Mouse (Mus musculus) spleen, postnatal 36 days (tissue): ENCODE measurements around the gene Abhd16a.

Source experiments
- DNase-seq, 2 experiments: peaks; one replicate each; pipeline ENCODE4 v3.0.0; 2022; ENCODE audit warnings: low spot score in 2 of 2, mixed read lengths in 1 of 2

Gene Abhd16a

GRCm38 (mm10) chr17:35060071-35060470 is 29.0 kb upstream of the Abhd16a start:
- DNase-seq = no peak

- no peak for DNase-seq
These were observed 28.2 kb upstream of the Abhd16a start for GRCm38 (mm10) chr17:35060737-35061297.

- no peak for DNase-seq
These were observed 27.8 kb upstream of the Abhd16a start for GRCm38 (mm10) chr17:35061299-35061698.

GRCm38 (mm10) chr17:35063466-35063865 is 25.6 kb upstream of the Abhd16a start:
- no peak for DNase-seq

GRCm38 (mm10) chr17:35064378-35064877 is 24.6 kb upstream of the Abhd16a start:
- DNase-seq = no peak

- DNase-seq = peak; percentile 35 to 37
These were observed 23.8 kb upstream of the Abhd16a start, which contains the start of gene Ly6g6c for GRCm38 (mm10) chr17:35064951-35065947. Gene Ly6g6c (plus strand): TSS chr17:35065388.

GRCm38 (mm10) chr17:35066084-35066483 is 23.0 kb upstream of the Abhd16a start, which contains the start of gene Mpig6b:
Gene Mpig6b (minus strand): TSS chr17:35066184.
- DNase-seq = no peak

GRCm38 (mm10) chr17:35068213-35068914 is 20.7 kb upstream of the Abhd16a start:
- DNase-seq = no peak

GRCm38 (mm10) chr17:35070556-35071229 is 18.4 kb upstream of the Abhd16a start:
- DNase-seq = no peak

- DNase-seq = no peak
These were observed 17.6 kb upstream of the Abhd16a start for GRCm38 (mm10) chr17:35071454-35071853.

GRCm38 (mm10) chr17:35074097-35074496 is 15.0 kb upstream of the Abhd16a start:
- DNase-seq = no peak

- DNase-seq = no peak
These were observed 12.4 kb upstream of the Abhd16a start, which contains the start of gene Ly6g6e for GRCm38 (mm10) chr17:35076507-35077176. Gene Ly6g6e (plus strand): TSS chr17:35076902.

GRCm38 (mm10) chr17:35077285-35077684 is 11.8 kb upstream of the Abhd16a start:
- DNase-seq = no peak

- peak in 1 of 2 experiments; percentile 26 for DNase-seq
These were observed 11.3 kb upstream of the Abhd16a start, which contains the start of gene Ly6g6d for GRCm38 (mm10) chr17:35077786-35078233. Gene Ly6g6d (minus strand): TSS chr17:35078065.

GRCm38 (mm10) chr17:35079778-35080177 is 9.3 kb upstream of the Abhd16a start:
- DNase-seq = peak; percentile 20 to 41

- no peak for DNase-seq
These were observed 8.8 kb upstream of the Abhd16a start for GRCm38 (mm10) chr17:35080248-35080647.

- DNase-seq = no peak
These were observed 8.4 kb upstream of the Abhd16a start for GRCm38 (mm10) chr17:35080710-35081109.

- DNase-seq = no peak
These were observed 6.1 kb upstream of the Abhd16a start for GRCm38 (mm10) chr17:35082841-35083576.

GRCm38 (mm10) chr17:35083929-35084497 is 5.0 kb upstream of the Abhd16a start:
- no peak for DNase-seq
